Mouse (Mus musculus) kidney, embryonic 14.5 days (tissue): ENCODE results near the gene Cfap99. TPM values are rescaled to one million over a fixed set of nuclear protein-coding genes. Genes with fewer than 3 reads are reported as not detected.
A peak's percentile ranks its signal among the peaks of the same experiment; 100 is the strongest.

Experiments
- ATAC-seq: fragments of 200-750 bp; cut with Nextera tagmentation; 2 replicates; pipeline ENCODE4 v1.8.0; 2017; ENCODE audit warnings: moderate number of reproducible peaks, mild to moderate bottlenecking, moderate TSS enrichment, moderate library complexity; ENCODE audit not compliant: low FRiP score, low TSS enrichment
- H3K27ac ChIP-seq: fragments of 300-500 bp; sonication (generic); 2 replicates; pipeline ENCODE4 v1.5.1; 2014; ENCODE audit warnings: low read depth, mild to moderate bottlenecking, low read length, moderate library complexity, mixed read lengths
- H3K27me3 ChIP-seq: fragments of 300-500 bp; sonication (generic); 2 replicates; pipeline ENCODE4 v1.6.1; 2014; ENCODE audit warnings: mild to moderate bottlenecking, low read length; ENCODE audit not compliant: control insufficient read depth, insufficient read depth
- H3K36me3 ChIP-seq: fragments of 300-500 bp; sonication (generic); 2 replicates; pipeline ENCODE4 v1.6.1; 2014; ENCODE audit warnings: low read length, mixed read lengths; ENCODE audit not compliant: control insufficient read depth, insufficient read depth
- H3K4me1 ChIP-seq: fragments of 300-500 bp; sonication (generic); 2 replicates; pipeline ENCODE4 v1.6.1; 2014; ENCODE audit warnings: low read length, mixed read lengths; ENCODE audit not compliant: control insufficient read depth, insufficient read depth
- H3K4me2 ChIP-seq: fragments of 300-500 bp; sonication (generic); replicated peaks from 2 replicates; pipeline ENCODE4 v1.6.1; 2014; ENCODE audit warnings: low read depth, mild to moderate bottlenecking, low read length
- H3K4me3 ChIP-seq: fragments of 300-500 bp; sonication (generic); 2 replicates; pipeline ENCODE4 v1.5.1; 2014; ENCODE audit warnings: mild to moderate bottlenecking, low read length
- H3K9ac ChIP-seq: fragments of 300-500 bp; sonication (generic); 2 replicates; pipeline ENCODE4 v1.6.1; 2014; ENCODE audit warnings: low read depth, mild to moderate bottlenecking, low read length, moderate library complexity
- H3K9me3 ChIP-seq: fragments of 300-500 bp; sonication (generic); 2 replicates; pipeline ENCODE4 v1.6.1; 2016; ENCODE audit warnings: low read length; ENCODE audit not compliant: control insufficient read depth
- WGBS: fragments of 180-500 bp; shearing (Covaris S2); extraction: QIAGEN DNeasy Blood & Tissue Kit; methylation state at CpG from one replicate; pipeline ENCODE4 v1.1.7; 2014; 5-methylcytosine and 5-hydroxymethylcytosine counted together
- polyA plus RNA-seq: library from polyadenylated mRNA; unstranded; fragments of >200 nt; fragmentation: Nextera tagmentation; extraction: Ambion mirVana; gene quantifications from 2 replicates; pipeline ENCODE4 v1.2.1, GENCODE M21; 2014

Gene Cfap99
- not detected in 2 replicates for polyA plus RNA-seq

DNA sequence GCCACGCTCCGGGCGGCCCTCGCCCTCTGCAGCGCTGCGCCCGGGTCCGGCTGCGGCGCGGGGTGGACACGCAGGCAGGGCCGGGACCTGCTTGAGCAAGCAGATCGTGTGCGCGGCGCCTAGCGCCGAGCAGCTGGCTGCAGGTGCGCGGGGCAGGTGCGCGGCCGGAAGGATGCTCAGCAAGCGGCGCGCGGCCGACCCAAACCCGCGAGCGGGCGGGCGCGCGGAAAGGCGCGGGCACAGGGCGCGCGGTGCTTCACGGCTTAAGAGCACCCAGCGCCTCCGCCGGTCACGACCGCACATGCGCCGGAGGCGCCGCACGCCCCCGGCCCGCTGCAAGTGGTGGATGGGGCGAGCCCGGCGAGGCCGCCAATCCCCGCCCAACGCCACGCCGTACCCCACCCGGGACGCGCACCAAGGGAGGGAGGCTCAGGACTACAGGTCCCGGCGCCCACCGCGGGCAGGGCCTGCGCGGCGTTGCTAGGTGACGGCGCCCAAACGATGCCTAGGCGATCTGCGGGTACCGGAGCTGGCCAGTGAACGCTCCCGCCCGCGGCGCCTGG, at the start of gene Cfap99, which contains the start of gene Zfyve28:
Cfap99 (plus strand) TSS at position 447 of the 563 bp plus-strand sequence.
Zfyve28 (minus strand) TSS at position 296 of the 563 bp plus-strand sequence.
- H3K36me3 ChIP-seq: no peaks in the 10 kb centered on the region
- H3K27me3 ChIP-seq: peaks cover 48% of the 10 kb centered on the region
- under 1% methylated on average over 60 of the region's 83 CpGs for WGBS

DNA sequence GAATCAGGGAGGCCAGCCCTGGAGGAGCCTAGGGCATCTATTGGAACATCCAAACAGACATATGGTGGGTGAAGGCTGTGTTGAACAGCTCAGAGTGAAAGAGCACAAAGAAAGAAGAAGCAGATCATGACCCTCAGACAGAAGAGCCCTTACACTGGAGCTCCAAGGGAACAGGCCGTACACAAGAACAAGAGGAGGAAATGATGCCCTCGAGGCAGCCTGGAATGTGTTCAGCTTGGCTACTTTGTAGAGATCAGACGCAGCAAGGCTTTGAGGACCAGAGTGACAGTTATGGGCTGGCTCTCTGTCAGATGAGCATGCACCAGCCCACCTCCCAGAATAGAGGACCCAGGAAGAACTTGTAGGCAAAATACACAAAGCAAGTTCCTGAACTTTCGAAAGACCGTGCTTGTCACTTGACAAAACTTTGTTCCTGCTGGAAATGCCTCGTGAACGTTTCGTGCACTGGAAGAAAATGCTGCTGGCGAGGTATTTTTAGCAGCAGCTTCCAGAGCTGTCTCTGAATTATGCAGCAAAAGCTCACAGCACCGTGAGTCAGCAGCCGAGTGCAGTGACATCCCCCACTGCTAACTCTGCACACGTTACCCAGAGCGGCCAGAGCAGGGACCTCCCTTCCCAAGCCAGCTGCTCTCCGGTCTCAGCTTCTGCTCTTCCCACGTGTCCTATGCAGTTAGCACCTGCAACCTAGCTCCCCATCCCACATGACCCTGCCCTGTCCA, 46.0 kb upstream of the Cfap99 start:
- Histone ChIP-seq H3K4me2 (no peak overlapping the region), H3K4me1 (no peaks in the 10 kb centered on the region), H3K9ac (no peak overlapping the region), H3K27ac (no peak overlapping the region), H3K9me3 (no peaks in the 10 kb centered on the region), H3K36me3 (no peaks in the 10 kb centered on the region), H3K4me3 (no peak overlapping the region), H3K27me3 (no peaks in the 10 kb centered on the region)
- ATAC-seq: peak; percentile 69; the same call in 1 of the 2 replicates
- 29% methylated on average over 15 of the region's 15 CpGs for WGBS

More for the DNA sequence above, at the start of gene Cfap99, which contains the start of gene Zfyve28:
- Histone ChIP-seq H3K4me1 (peaks cover 14% of the 10 kb centered on the region; the same call in 1 of the 2 replicates), H3K27ac (no peak within 1 kb of the TSS), H3K4me3 (peak within 1 kb of the TSS; percentile 62), H3K4me2 (peak within 1 kb of the TSS; percentile 98), H3K9ac (peak within 1 kb of the TSS; percentile 31), H3K9me3 (no peaks in the 10 kb centered on the region)
- peak; percentile 93 for ATAC-seq

DNA sequence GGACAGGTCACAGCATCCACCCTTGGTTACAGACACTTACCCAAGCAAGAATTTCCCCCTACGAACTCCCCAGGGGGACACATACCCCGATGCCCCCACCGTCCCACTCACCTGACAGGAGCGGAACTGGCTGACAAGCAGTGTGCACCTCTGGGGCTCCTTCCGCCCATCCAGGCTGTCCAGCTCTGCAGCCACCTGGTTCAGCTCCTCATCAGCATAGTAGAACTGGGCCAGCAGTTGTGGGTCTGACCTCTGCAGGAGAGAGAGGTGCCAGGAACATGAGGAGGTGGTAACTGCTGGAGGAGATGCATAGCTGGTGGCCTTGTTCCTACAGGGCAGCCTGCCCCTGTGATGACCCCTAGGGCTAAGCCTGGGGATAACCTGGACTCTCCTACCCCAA, 45.3 kb upstream of the Cfap99 start:
- H3K36me3 ChIP-seq: no peaks in the 10 kb centered on the region
- H3K9me3 ChIP-seq: no peaks in the 10 kb centered on the region
- WGBS: 82% methylated on average over 5 of the region's 5 CpGs
- ATAC-seq: no peak
- no peaks in the 10 kb centered on the region for H3K4me1 ChIP-seq
- H3K4me3 ChIP-seq: no peak overlapping the region
- no peak overlapping the region for H3K4me2 ChIP-seq
- no peaks in the 10 kb centered on the region for H3K27me3 ChIP-seq
- H3K27ac ChIP-seq: no peak overlapping the region
- H3K9ac ChIP-seq: no peak overlapping the region

DNA sequence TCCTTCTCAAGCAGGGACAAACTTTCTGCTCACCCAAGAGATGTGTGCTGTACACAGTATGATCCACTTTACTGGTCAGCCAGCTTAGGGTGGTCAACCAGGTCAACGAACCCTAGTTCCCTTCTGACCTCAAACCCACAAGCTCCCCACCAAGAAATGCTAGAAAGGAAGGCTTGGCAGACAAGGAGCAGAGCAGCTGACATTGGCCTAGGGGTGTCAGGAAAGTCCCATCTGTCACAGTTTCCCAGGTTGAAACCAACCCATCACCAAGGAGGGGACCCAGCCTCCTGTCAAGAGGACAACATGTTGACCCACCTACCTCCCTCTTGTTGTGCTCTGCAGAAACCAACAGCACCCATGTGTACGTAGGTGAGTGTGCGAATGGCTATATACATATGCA, 42.0 kb upstream of the Cfap99 start:
- H3K4me1 ChIP-seq: peaks cover under 1% of the 10 kb centered on the region; the same call in 1 of the 2 replicates
- H3K4me3 ChIP-seq: no peak overlapping the region
- no peak for ATAC-seq
- H3K9me3 ChIP-seq: no peaks in the 10 kb centered on the region
- H3K27ac ChIP-seq: no peak overlapping the region
- H3K9ac ChIP-seq: no peak overlapping the region
- H3K4me2 ChIP-seq: no peak overlapping the region
- H3K27me3 ChIP-seq: no peaks in the 10 kb centered on the region
- no peaks in the 10 kb centered on the region for H3K36me3 ChIP-seq
- WGBS: 89% methylated on average over 3 of the region's 3 CpGs

DNA sequence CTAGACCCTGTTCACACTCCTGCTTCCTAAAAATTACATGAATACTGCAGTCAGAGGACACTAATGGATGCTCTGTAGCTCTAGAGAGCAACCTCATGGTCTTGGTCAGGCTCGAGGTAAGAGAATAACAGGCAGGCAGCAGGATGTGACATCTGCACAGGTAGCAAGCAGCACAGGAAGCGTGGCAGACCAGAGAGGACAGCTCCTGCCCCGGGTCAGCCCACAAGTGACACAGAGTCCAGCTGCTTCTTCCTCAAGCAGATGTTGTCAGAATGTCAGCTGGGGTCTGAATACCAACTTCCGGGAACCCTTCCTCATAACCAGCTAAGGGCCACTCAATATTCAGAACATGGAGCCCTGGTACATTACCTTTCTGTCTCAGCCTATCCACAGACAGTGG, 39.3 kb upstream of the Cfap99 start:
- no peak overlapping the region for H3K4me3 ChIP-seq
- H3K9ac ChIP-seq: no peak overlapping the region
- no peaks in the 10 kb centered on the region for H3K9me3 ChIP-seq
- no peak overlapping the region for H3K4me2 ChIP-seq
- no peak overlapping the region for H3K27ac ChIP-seq
- ATAC-seq: no peak
- H3K27me3 ChIP-seq: no peaks in the 10 kb centered on the region
- 79% methylated on average over 4 of the region's 4 CpGs for WGBS
- H3K36me3 ChIP-seq: no peaks in the 10 kb centered on the region
- peaks cover 6% of the 10 kb centered on the region; the same call in 1 of the 2 replicates for H3K4me1 ChIP-seq

DNA sequence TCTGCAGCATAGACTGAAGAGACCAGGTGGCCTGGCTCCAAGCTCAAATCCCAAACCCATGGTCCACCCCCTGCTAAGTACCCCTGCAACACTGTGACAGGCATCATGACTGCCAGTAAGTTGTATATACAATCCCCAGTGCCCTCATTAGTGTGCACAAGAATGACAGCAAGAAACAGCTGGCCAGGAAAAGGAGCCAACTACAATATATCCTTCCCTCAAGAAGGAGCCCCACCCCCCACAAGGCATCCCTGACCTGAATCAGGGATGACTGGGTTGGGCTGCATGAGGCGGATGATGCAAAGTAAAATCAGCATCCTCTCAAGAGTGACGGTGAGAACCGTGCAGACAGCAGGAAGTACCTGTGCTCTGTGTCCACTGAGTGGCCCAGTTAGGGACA, 38.3 kb upstream of the Cfap99 start:
- no peak overlapping the region for H3K4me2 ChIP-seq
- H3K4me3 ChIP-seq: no peak overlapping the region
- H3K9ac ChIP-seq: no peak overlapping the region
- peaks cover 6% of the 10 kb centered on the region; the same call in 1 of the 2 replicates for H3K4me1 ChIP-seq
- WGBS: 67% methylated on average over 3 of the region's 3 CpGs
- H3K27ac ChIP-seq: no peak overlapping the region
- H3K9me3 ChIP-seq: no peaks in the 10 kb centered on the region
- H3K27me3 ChIP-seq: no peaks in the 10 kb centered on the region
- ATAC-seq: no peak
- H3K36me3 ChIP-seq: no peaks in the 10 kb centered on the region

DNA sequence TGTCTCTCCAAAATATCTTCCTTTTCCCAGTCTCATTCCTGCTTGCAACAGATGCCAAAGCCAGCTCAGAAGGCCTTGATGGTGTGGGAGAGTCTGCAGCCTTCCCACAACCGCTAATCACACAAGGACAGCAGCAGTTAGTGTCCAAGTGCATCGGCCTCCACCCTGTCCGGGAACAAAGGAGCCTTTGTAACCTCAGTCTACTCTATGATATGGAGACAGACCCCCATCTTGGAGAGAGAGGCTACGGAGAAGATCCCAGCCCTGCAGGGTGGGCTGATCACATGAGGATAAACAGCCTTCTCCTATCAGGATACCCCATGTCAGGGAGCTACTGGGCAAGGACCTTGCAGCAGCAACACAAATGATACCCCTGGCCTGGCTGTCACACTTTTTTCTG, 36.6 kb upstream of the Cfap99 start:
- no peak overlapping the region for H3K4me3 ChIP-seq
- H3K4me2 ChIP-seq: no peak overlapping the region
- ATAC-seq: no peak
- H3K27ac ChIP-seq: no peak overlapping the region
- no peaks in the 10 kb centered on the region for H3K27me3 ChIP-seq
- H3K9me3 ChIP-seq: no peaks in the 10 kb centered on the region
- 52% methylated on average over 4 of the region's 4 CpGs for WGBS
- H3K9ac ChIP-seq: no peak overlapping the region
- no peaks in the 10 kb centered on the region for H3K36me3 ChIP-seq
- peaks cover 6% of the 10 kb centered on the region; the same call in 1 of the 2 replicates for H3K4me1 ChIP-seq

DNA sequence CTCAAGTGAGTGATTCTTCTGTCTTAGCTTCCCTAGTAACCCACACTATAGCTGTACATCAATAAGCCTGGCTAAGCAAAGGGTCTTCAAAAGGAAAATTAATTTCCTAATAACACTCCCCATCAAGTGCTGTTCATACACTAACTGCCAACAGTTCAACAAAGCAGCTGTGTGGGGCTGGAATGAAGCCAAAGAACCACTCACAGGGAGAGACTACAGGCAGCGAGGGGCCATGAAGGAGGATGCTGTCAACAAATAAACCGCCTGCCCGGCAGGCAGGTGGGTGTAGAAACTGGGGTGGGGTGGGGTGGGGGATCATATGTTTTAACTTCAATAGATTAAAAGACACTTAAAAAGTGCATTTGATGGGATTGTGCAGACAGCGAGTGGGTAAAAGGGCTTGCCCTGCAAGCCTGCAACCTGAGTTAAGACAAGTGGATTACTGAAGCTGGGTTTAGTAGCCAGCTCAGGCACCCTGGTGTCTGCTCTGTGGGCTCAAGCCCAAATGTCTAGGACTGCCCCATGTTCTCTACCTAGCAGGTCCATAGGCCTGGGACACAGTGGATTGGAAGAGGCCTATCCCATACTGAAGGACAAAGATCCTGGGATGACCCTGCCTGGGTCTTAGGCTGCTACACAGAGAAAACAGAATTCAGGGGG, 36.0 kb upstream of the Cfap99 start:
- no peak overlapping the region for H3K9ac ChIP-seq
- WGBS: 42% methylated on average over 4 of the region's 4 CpGs
- H3K27me3 ChIP-seq: no peaks in the 10 kb centered on the region
- H3K4me1 ChIP-seq: peaks cover 6% of the 10 kb centered on the region; the same call in 1 of the 2 replicates
- H3K27ac ChIP-seq: no peak overlapping the region
- no peaks in the 10 kb centered on the region for H3K9me3 ChIP-seq
- H3K4me2 ChIP-seq: no peak overlapping the region
- ATAC-seq: no peak
- H3K36me3 ChIP-seq: no peaks in the 10 kb centered on the region
- no peak overlapping the region for H3K4me3 ChIP-seq
